Mouse (Mus musculus) right cerebral cortex, postnatal 25 days (tissue): ENCODE data around the gene Trim45.

ENCODE experiments used
- DNase-seq: peaks from one replicate; pipeline ENCODE4 v3.0.0; 2022

Gene Trim45

DNA sequence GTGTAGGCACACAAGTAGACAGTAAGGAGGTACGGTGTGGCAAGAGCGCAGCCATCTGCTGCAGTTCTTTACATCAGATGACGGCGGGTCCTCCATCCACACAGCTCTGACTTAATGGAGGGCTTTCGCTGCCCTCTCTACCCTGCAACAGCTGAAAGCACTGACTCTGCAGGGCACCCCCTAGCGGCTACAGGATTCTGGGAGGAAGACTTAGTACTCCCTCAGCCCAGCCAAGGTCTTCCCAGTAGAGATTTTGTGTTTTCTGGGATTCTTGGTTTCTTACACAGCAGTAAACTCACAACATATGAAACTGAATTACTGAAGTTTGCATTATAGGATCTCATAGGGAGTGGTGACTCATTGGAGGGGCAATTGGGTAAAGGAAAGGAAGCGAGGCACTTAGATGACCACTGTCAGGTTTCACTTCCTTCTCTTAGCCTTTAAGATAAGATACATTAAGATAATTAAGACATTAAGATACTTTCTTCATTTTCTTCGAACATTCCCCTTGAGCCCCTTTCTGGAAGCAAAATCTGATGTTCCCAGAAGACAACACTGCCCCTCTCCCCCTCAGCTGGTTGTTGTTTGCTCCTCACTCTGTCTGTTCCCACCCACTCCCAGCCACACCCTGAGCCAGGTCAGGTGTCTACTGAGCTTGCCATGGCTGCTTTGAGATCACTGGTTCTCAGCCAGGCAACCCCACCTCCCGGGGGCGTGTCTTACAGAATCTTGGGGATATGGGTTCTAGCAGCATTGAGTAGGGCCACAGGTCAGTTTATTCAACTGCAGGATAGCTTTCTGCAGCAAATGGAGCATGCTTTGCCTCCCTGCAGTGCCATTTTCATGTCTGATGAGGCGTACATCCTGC, 10.3 kb downstream of the Trim45 start:
- no peak for DNase-seq

- no peak for DNase-seq
These were observed 13.5 kb downstream of the Trim45 start for GRCm38 (mm10) chr3:100935521-100935920.

DNA sequence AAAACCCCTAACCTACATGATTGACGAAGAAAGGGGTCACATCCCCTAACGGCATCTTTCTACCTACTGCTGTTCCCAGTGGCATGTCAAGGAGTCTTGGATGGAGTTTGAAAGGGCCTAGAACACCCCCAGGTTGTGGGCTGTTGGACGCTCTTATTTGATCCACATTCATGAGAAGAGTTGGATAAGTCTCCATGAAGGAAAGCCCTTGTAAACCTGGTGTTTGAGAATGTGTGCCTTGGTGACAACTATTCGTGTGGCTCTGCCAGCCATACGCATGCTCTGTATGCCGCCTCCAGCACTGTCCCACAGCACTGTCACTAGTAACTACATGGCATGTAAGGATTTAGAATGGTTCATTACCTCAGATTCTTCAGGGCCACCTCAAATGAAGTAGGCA, 14.2 kb downstream of the Trim45 start:
- DNase-seq, result no peak

GRCm38 (mm10) chr3:100938211-100938610, 16.2 kb downstream of the Trim45 start:
- no peak for DNase-seq

- no peak for DNase-seq
These were observed 18.6 kb downstream of the Trim45 start for GRCm38 (mm10) chr3:100940496-100941037.

GRCm38 (mm10) chr3:100947286-100947685, 25.3 kb downstream of the Trim45 start:
- DNase-seq, result no peak

GRCm38 (mm10) chr3:100951531-100951930, 29.5 kb downstream of the Trim45 start:
- no peak for DNase-seq

GRCm38 (mm10) chr3:100954616-100955015, 32.6 kb downstream of the Trim45 start:
- DNase-seq, result no peak

DNA sequence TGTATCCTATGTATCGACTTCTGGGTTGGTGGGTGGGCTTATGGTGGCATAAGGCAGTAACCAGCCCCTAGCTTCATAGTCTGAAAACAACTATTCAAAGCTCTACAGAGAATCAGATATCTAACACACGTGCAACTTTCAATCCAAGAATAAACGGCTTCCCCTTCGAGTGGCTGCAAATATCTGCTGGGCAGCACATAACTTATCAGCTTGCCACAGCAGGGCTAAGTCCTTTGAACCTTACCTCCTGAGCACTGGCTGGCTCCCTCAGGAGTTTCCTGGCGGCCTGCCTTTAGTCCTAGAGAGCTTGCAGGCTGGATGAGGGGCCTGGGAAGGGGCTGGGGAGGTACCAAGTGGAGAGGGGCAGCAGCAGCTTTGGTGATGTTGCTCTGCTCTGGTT, 39.0 kb downstream of the Trim45 start:
- DNase-seq, result no peak

DNA sequence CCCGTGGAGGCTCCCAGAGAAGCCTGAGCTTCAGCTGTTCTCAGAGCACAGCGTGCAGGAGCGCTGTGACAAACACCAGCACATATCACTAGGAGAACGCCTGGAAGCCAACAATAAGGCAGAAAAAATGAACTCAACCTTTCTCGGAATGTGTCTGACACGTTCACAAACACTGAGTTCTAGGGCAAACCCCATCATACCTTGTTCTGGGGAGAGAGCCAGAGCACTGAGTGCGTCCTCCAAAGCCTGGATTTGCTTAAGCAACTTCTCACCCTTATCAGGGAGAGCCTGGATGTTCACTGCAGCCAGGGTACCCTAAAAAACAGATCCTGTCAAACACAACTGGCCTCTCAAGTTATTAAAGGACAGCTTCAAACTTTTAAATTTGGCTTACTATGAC, 39.5 kb downstream of the Trim45 start:
- no peak for DNase-seq

DNA sequence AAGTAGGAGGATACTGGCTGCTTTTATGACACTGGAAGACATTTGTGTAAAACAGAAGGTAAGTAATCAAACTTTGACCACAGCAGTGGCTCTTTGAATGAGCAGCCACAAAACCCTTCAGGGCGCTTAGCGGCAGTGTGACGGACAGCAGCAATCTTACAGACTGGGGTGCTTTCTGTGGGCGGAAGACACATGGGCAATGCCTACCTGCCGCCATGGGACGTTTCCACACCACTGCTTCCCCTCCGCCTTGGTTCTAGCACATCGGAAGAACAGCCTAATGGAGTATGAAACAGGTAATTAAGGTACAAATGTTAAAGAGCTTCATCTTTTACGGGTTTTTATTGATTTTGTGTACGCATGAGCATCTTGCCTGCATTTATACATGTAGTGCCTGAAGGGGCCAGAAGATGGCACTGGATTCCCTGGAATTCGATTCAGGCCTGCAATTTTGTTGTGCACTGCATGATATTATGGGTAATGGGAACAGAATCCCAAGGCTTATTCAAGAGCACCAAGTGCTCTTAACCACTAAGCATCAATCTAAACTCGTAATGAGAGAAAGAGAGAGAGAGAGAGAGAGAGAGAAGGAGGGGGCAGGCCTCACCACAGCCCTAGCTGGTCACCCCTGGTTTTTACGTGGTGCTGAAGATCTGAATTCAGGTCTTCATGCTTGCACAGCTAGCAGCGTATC, 42.0 kb downstream of the Trim45 start:
- peak; percentile 42 for DNase-seq

DNA sequence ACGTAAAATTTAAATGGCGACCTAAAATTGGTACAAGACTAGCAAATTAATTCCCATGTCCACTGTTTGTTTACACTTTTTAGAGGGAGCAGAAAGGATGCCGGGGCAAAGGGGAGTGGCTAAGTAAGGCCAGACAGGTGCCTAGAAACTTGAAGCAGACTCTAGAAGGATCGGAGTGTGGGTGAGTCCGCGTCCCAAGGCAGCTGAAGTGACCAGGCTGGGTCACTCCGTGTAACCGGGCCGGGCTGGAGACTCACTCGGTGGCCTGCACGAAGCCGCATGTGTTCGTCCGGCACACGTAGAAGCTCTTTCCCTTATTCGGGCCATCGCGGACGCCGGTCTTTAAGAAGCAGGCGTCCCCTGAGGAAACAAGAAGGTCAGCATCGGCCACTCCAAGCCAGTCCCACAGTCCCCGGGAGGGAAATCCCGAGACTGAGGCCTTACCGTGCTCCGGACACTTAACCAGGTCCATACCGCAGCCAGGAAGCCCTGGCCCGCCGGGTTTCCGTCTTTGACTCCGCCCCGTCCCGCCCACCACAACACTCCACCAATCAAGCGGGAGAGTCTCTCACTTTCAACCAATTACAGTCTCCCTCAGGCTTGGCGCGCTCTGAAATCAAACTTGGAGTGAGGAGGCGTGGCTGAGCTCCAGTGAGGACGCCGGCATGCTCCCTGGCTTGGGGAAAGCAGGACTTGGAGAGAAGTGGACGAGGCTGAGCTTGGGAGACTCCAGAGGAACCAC, 47.3 kb downstream of the Trim45 start, which contains the start of gene Ttf2:
Gene Ttf2, minus strand, starts transcription at position 488 of the 742 bp plus-strand sequence.
- peak; percentile 87 for DNase-seq

DNA sequence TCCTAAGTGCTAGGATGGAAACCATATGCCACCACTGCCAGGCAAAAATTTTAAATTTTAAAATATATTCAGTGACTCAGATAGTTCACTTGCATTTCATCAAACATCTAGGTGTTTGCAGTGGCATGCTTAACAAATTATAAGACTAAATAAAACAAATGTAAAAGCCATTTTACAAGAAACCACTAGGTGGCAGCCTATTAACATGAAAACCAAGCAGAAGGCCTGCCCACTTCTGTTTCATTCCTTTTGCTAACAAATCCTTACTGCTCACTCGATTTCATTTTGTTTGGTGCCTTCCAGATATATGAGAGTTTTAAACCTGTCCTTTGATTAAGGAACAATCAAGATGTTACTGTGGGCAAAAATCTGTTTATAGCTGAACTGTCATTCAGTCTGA, 51.9 kb downstream of the Trim45 start:
- no peak for DNase-seq

DNA sequence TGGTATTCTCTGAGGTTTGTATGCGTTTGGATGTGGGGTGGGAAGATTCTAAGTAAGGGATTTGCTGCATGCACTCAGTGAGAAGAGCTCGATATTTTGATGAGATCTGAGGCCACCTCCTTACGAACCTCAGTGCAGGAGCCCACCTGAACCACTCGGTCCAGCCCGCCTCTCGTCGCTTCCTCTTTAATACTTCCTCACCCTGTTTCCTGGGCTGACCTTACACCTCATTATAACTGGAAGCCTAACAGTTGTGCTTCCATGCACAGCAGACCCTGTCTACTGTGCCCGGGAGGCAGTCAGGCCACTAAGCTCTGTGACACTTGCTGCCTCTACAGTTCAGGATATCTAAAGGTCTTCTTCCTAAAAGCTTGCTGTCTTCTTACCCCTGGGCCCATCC, 57.3 kb downstream of the Trim45 start:
- no peak for DNase-seq
